Mouse (Mus musculus): Measurements from ENCODE around the gene Dnase2a. TPM values are rescaled to one million over a fixed set of nuclear protein-coding genes. Genes with fewer than 3 reads are reported as not detected.

Dnase2a gene
- polyA plus RNA-seq, 1 experiment = 4.6 TPM

DNA sequence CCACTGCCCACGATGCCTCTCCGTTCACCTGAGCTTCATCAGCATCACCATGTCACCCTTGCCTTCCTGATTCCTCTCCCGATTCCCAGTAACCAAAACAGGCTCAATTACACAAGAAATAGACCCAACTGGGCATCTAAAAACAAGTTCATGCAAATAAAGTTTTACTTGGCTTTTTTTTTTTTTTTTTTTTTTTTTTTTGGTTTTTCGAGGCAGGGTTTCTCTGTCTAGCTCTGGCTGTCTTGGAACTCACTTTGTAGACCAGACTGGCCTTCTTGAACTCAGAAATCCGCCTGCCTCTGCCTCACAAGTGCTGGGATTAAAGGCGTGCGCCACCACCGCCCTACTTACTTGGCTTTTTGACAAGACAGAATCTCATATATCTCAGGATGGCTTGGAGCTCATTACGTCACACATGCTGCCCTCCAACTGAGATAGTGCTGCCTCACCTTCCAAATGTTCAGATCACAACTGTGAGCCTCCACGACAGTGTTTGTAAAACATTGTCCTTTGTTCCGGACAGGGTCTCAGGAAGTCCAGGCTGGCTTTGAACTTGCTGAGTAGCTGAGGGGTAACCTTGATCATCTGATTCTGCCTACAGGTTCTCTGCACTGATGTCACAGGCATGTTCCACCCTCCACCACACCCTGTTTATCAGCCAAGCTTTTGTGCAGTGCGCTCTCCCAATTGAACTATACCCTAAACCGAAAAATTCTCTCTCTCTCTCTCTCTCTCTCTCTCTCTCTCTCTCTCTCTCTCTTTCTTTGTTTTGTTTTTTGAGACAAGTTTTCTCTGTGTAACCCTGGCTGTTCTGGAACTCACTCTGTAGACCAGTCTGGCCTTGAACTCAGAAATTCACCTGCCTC is 29.5 kb downstream of the Dnase2a start:
- Histone ChIP-seq H3K27ac (replicated peaks; ENCODE audit: low read depth, low read length) (no peak overlapping the region), H3K4me3 (ENCODE audit: insufficient read depth, low read depth, low read length) (no peak overlapping the region), H3K4me1 (ENCODE audit: control insufficient read depth, insufficient read depth, insufficient read length, low read length) (0 out of 2 replicates have a peak, but pooled peaks cover 2% of the 10 kb centered on the region)

DNA sequence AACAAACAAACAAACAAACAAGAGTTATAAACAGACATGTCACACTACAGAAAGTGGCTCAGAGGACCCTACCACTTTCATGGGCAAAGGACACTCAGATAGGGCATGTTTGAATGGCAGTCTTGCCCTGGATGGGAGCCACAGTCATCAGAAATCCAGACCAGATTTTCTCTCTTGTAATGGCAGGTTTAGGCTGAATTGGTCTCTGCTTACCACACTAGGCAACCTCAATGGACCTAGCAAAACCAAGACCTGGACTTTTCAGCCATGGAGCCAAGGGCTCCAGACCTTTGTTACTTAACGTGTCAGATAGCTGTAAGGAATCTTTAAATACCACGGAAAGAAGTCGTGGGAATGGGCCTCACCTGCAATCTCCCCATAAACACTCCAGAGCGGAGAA is 35.3 kb downstream of the Dnase2a start:
- H3K4me1 ChIP-seq (ENCODE audit: control insufficient read depth, insufficient read depth, insufficient read length, low read length) = no peaks in the 10 kb centered on the region

GRCm38 (mm10) chr8:84944478-84945160 is 36.3 kb downstream of the Dnase2a start:
- peak overlapping the region; percentile 30 for H3K4me3 ChIP-seq (ENCODE audit: insufficient read depth, low read depth, low read length)

More for the DNA sequence above, 35.3 kb downstream of the Dnase2a start:
- Histone ChIP-seq H3K27ac (replicated peaks; ENCODE audit: low read depth, low read length) (no peak overlapping the region), H3K4me3 (ENCODE audit: insufficient read depth, low read depth, low read length) (no peak overlapping the region)

DNA sequence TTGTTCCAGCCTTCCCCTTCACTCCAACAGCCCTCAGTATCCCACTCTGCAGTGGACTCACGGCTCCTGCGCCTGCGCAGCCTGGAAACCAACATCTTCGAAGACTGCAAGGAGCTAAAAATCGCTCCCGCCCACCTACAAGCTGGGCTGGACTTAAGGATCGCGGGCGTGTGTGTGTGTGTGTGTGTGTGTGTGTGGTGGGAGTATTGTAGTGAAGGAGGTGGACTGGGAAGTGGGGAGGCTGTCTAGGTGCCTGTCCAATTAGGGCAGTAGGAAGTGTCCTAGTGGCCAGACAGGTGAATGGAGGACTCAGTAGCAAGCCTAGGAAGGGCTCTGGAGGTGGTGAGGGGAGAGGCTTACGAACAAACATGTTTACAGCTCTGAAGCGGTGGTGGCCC is 36.9 kb downstream of the Dnase2a start:
- Histone ChIP-seq H3K4me3 (ENCODE audit: insufficient read depth, low read depth, low read length) (peak overlapping the region; percentile 20; the same call in 1 of the 2 replicates), H3K4me1 (ENCODE audit: control insufficient read depth, insufficient read depth, insufficient read length, low read length) (no peaks in the 10 kb centered on the region), H3K27ac (replicated peaks; ENCODE audit: low read depth, low read length) (no peak overlapping the region)

More at GRCm38 (mm10) chr8:84944478-84945160, 36.3 kb downstream of the Dnase2a start:
- no peak overlapping the region for H3K27ac ChIP-seq (replicated peaks; ENCODE audit: low read depth, low read length)
- H3K4me1 ChIP-seq (ENCODE audit: control insufficient read depth, insufficient read depth, insufficient read length, low read length) = no peaks in the 10 kb centered on the region

- Histone ChIP-seq H3K4me1 (ENCODE audit: control insufficient read depth, insufficient read depth, insufficient read length, low read length) (no peaks in the 10 kb centered on the region), H3K4me3 (ENCODE audit: insufficient read depth, low read depth, low read length) (peak overlapping the region; percentile 20), H3K27ac (replicated peaks; ENCODE audit: low read depth, low read length) (no peak overlapping the region)
These were observed 37.5 kb downstream of the Dnase2a start for GRCm38 (mm10) chr8:84945633-84946527.

DNA sequence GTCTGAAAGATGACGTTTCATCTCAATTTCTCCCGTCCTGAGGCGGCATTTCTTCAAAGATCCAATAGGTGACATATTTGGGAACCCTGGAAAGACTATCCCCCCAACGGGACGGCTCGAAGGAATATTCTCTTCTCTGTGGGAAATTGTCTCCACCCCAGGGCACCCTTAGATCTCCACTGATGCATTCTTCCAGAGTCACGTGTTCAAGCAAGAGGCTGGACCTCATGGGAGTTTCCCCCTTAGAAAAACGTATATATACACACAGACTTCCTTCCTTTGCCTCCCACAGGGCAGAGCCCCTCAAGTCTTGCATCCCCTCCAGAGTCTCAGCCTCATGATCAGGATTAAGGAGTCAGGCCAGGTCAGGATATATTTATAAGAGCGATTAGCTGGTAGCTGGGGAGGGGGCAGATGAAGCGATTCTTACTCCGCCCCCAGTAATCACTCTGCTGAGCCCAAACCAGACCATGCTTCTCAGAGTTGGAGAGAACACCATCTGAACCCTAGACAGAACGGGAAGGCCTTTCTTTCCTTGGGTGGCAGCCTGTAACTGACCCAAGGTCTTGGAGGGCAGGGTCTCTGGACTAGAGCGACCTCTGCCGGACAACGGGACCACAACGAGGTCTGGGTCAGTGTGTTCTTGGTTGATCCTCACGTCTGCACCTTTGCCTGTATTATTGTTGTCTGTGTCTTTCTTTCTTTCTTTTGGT is 38.3 kb downstream of the Dnase2a start, which contains the start of gene Rtbdn:
Gene Rtbdn, plus strand, starts transcription at position 464 of the 713 bp plus-strand sequence.
- Histone ChIP-seq H3K27ac (replicated peaks; ENCODE audit: low read depth, low read length) (no peak within 1 kb of the TSS), H3K4me3 (ENCODE audit: insufficient read depth, low read depth, low read length) (peak within 1 kb of the TSS; percentile 20), H3K4me1 (ENCODE audit: control insufficient read depth, insufficient read depth, insufficient read length, low read length) (no peaks in the 10 kb centered on the region)

DNA sequence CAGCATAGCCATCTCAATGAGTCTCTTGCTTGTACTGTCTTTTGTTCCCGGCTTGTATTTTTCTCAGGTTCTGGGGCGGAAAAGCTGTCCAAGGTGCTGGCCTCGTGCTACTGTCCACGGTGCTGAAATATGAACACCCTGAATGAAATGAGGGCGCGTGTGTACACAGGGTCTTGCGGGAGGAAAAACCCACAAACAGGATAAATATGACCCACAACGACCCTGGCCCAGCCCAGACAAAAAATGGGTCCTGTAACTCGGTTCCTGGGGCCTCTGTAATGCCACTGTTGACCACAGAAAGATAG is 38.8 kb downstream of the Dnase2a start:
- H3K4me3 ChIP-seq (ENCODE audit: insufficient read depth, low read depth, low read length) = no peak overlapping the region
- no peak overlapping the region for H3K27ac ChIP-seq (replicated peaks; ENCODE audit: low read depth, low read length)
- H3K4me1 ChIP-seq (ENCODE audit: control insufficient read depth, insufficient read depth, insufficient read length, low read length) = no peaks in the 10 kb centered on the region

- no peak overlapping the region for H3K4me3 ChIP-seq (ENCODE audit: insufficient read depth, low read depth, low read length)
- no peak overlapping the region for H3K27ac ChIP-seq (replicated peaks; ENCODE audit: low read depth, low read length)
- H3K4me1 ChIP-seq (ENCODE audit: control insufficient read depth, insufficient read depth, insufficient read length, low read length) = no peaks in the 10 kb centered on the region
These were observed 41.4 kb downstream of the Dnase2a start for GRCm38 (mm10) chr8:84949753-84950152.

DNA sequence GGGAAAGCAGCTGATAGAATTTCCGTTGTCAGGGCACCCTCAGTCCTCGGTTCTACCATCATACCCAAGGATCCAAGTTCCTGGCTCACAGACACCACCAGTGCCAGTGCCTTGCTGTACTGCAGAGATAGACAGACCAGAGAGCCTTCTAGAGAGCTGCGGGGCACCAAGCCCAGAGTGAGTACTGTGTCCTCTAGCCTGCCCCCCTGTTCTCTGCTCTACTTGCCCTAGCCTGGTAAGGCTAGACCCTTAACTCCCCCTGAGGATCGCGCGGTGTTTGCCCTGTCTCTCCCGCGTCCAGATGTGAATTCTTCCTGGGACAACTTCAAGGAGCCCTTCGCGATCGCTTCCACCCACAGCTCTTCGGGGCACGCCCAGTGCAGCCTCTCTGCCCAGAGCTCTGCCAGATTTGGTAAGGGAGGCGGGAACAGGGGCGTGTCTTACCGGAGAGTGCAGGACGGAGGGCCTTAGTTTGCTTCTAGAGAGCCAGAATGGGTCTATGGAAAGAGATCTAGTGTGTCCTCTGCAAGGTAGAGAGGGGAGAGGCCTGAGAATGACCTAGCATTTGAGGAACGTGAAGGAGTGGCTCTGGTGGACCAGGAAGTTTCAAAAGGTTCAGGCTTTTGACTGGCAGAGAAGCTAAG is 44.4 kb downstream of the Dnase2a start:
- H3K4me1 ChIP-seq (ENCODE audit: control insufficient read depth, insufficient read depth, insufficient read length, low read length) = no peaks in the 10 kb centered on the region
- no peak overlapping the region for H3K4me3 ChIP-seq (ENCODE audit: insufficient read depth, low read depth, low read length)
- no peak overlapping the region for H3K27ac ChIP-seq (replicated peaks; ENCODE audit: low read depth, low read length)

DNA sequence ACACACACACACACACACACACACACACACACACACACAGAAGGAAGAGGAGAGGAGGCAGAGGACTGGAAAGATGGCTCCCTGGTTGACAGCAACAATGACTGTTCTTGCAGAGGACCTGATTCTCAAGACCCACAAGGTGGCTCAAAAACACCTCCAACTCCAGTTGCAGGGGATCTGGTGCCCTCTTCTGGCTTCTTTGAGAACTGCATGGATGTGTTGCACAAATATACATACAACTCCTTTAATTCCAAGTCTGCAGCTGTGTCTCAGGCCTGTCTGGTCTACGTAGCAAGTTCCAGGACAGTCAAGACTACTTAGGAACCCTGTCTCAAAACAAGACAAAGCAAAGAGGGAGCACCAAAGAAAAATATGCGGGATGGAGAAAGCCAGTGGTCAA is 48.4 kb downstream of the Dnase2a start:
- no peak overlapping the region for H3K4me3 ChIP-seq (ENCODE audit: insufficient read depth, low read depth, low read length)
- H3K27ac ChIP-seq (replicated peaks; ENCODE audit: low read depth, low read length) = no peak overlapping the region
- H3K4me1 ChIP-seq (ENCODE audit: control insufficient read depth, insufficient read depth, insufficient read length, low read length) = no peaks in the 10 kb centered on the region

DNA sequence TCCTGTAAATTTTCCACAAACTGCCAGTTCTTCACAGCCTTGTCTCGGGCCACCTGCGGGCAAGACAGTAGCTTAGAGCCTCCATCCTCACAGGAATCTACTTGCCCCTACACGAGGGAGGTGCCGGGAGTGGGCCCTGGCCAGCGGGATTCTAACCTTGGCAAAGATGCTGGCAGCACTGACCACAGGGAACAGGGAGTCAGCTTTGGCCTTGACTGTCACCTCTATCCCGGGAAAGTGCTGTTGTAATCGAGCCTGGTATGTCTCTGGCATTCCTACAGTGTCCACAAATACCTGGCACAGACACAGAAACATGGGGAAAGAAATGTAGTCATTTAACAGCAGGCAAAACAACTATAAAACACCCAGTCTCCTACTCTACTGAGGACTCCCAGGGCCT is 51.5 kb downstream of the Dnase2a start:
- Histone ChIP-seq H3K4me1 (ENCODE audit: control insufficient read depth, insufficient read depth, insufficient read length, low read length) (no peaks in the 10 kb centered on the region), H3K4me3 (ENCODE audit: insufficient read depth, low read depth, low read length) (no peak overlapping the region), H3K27ac (replicated peaks; ENCODE audit: low read depth, low read length) (no peak overlapping the region)

DNA sequence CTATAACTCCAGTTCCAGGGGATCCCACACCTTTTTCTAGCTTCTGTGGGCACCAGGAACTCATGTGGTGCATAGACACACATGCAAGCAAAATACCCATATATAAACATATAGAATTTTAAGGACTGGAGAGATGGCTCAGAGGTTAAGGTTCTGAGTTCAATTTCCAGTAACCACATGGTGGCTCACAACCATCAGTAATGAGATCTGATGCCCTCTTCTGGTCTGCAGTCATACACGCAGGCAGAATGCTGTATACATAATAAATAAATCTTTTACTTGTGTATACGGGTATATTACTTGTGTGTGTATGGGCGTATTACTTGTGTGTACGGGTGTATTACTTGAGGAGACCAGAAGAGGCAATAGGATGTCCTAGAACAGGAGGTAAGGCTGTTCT is 55.6 kb downstream of the Dnase2a start:
- Histone ChIP-seq H3K4me3 (ENCODE audit: insufficient read depth, low read depth, low read length) (no peak overlapping the region), H3K4me1 (ENCODE audit: control insufficient read depth, insufficient read depth, insufficient read length, low read length) (peaks cover 12% of the 10 kb centered on the region; the same call in 1 of the 2 replicates), H3K27ac (replicated peaks; ENCODE audit: low read depth, low read length) (no peak overlapping the region)

DNA sequence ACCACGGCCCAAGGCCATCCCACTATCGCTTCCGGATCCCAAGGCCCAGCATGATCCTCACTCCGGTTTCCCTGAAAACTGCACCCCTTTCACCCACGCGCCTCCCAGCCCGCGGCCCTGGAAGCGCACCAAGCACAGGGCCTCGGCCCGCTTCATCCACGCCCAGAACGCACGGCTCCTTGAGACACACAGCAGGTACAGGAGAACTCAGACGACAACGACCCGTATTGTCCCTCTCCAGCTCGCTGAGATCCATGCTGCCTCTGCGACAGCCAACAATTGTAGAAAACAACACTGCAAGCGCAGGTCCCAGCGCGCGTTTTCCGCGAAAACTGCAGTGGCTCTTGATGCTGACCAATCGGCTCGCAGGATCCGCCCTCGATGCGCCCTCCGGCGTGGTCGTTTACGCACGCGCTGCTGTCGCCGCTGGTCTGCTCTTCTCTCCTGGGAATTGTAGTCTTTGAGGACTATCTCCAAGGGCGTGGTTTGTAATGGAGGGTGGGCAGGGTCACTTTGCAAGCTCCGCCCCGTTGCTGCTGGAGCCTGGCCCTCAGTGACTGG is 57.5 kb downstream of the Dnase2a start:
- peak overlapping the region; percentile 64 for H3K4me3 ChIP-seq (ENCODE audit: insufficient read depth, low read depth, low read length)
- no peak overlapping the region for H3K27ac ChIP-seq (replicated peaks; ENCODE audit: low read depth, low read length)
- H3K4me1 ChIP-seq (ENCODE audit: control insufficient read depth, insufficient read depth, insufficient read length, low read length) = peaks cover 14% of the 10 kb centered on the region; the same call in 1 of the 2 replicates

- no peak overlapping the region for H3K4me3 ChIP-seq (ENCODE audit: insufficient read depth, low read depth, low read length)
- H3K27ac ChIP-seq (replicated peaks; ENCODE audit: low read depth, low read length) = peak overlapping the region; percentile 27; the same call in 1 of the 2 replicates
- H3K4me1 ChIP-seq (ENCODE audit: control insufficient read depth, insufficient read depth, insufficient read length, low read length) = peaks cover 14% of the 10 kb centered on the region; the same call in 1 of the 2 replicates
These were observed 58.2 kb downstream of the Dnase2a start for GRCm38 (mm10) chr8:84966603-84967002.
